Mouse (Mus musculus) urinary bladder, adult 18-20 months (tissue): ENCODE measurements around the gene Foxk2.
A peak's percentile ranks its signal among the peaks of the same experiment; 100 is the strongest.

ENCODE experiments used
- DNase-seq, 2 experiments: peaks; one replicate each; pipeline ENCODE4 v3.0.0; 2022; ENCODE audit warnings: low spot score in 2 of 2, mixed read lengths in 2 of 2

Foxk2 gene

DNA sequence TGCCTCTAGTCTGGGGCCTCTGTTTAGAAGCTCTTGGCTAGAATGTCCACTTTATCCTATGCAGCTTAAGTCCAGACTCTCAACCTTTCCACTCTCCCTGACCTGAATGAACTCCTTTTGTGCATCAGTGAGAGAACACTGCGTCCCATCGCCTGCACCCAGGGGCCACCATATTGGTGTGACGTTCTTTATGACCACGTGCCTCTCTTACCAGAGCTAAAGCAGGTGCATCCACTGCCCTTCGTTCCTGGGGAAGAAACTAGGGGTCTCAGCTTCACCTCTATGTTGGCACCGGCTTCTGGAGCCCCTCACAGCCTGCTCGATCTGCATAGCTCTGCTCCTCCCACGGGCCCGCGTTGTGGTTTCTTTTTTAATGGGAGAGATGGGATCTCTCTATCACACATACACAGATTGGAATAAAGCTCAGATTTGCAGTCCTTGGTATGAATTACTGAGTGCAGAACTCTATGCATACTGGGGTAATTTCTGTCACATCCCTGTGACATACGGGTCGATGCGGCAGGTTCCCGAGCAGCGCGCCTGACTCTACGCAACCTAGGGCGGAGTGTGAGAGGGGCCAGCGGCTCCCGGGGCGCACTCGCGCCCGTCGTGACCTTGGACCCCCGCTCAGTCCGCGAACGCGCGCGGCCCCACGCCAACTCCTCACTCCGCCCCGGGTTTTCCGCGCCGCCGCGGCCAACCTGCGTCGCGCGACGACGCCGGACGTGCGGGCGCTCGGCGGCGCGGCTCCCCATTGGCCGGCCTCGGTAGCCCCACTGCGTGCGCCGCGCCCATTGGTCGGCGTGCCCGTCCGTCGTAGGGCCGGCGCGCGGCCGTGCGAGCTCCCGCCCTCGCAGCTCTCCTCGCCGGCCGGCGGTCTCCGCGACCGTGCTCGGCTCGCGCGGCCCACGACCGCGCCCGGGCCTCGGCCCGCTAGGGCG, at the start of gene Foxk2:
Gene Foxk2 (plus strand): TSS at position 831 of the 941 bp plus-strand sequence.
- DNase-seq = peak; percentile 78 to 84

DNA sequence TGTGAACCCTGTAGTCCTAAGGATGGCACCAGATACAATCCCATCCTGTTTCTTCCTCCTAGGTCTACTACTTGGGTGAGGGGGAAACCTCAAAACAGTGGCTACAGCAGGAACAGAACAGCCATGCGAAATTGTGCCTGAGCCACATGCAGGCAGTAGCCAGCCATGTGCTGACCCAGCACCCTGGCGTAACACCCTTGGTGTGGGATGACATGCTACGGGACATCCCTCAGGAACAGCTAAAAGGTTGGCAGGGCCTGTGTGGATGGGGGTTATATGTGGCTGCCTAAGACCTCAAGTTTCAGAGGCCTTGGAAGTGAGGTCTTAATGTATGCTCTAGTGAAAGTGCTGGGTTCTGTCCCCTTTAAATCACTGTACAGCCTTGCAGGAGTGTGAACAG, 43.0 kb upstream of the Foxk2 start:
- DNase-seq = no peak

DNA sequence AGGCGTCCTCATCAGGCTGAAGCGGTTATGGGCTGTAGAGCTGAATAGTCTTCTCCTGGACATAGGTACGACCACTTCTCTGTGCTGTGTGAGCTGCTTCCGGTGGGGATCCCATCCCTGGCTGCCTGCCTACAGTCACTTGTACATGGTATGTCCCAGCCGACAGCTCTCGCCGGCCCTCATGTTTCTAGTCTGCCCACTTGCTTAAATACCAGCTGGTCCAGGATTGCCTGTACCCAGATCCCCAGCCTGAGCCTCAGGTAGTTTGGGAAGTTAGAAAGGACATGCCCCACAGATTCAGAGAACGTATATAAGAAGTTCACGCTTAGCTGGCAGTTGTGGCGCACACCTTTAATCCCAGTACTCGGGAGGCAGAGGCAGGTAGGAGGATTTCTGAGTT, 40.0 kb upstream of the Foxk2 start:
- no peak for DNase-seq

DNA sequence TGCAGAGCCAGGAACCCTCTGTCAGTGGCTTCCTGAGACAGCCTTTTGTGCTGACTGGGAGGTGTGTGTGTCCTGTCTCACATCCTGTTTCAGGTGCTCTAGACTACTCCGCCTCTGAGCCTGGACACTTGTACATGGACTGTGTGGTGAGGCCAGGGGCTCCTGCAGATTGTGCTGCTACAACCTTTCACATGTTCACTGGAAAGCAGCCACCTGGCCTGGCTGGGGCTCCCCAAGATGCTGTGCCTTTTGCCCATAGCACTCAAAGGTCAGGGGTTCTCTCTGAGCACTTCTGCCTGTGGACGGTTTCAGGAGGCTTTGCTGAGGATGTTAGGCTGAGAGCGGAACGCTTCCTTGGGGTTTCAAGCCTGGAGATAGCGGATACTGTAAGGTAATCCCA, 39.0 kb upstream of the Foxk2 start:
- no peak for DNase-seq

DNA sequence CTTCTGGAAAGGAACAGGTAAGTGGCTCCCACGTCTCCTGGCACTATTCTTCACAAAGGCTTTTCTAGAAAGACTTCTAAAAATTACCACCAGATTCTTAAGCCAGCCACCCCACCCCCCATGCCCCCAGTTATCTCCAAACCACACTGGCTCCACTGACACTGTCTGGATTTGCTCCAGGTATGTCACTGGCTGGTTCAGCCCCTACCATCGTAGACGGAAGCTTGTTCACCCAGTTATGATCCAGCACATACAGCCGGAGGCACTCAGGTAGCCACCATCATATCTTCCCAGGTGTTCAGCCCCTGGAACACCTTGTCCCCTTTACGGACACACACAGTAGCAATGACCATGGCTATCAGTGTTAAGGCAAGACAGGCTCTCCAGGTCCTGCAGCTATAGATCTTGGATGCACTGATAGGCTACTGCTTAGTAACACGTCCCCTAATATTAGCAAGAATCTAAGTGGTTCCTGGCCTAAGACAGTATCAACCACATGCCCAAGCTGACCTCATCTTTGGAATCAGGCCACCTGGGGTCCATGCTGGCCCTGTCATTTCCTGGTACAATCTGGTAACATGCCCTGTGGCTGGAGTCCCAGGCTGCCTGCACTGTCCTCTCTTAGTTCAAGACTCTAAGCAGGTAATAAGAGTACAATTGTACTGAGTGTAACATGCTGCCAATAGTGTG, 38.3 kb upstream of the Foxk2 start:
- DNase-seq = no peak

DNA sequence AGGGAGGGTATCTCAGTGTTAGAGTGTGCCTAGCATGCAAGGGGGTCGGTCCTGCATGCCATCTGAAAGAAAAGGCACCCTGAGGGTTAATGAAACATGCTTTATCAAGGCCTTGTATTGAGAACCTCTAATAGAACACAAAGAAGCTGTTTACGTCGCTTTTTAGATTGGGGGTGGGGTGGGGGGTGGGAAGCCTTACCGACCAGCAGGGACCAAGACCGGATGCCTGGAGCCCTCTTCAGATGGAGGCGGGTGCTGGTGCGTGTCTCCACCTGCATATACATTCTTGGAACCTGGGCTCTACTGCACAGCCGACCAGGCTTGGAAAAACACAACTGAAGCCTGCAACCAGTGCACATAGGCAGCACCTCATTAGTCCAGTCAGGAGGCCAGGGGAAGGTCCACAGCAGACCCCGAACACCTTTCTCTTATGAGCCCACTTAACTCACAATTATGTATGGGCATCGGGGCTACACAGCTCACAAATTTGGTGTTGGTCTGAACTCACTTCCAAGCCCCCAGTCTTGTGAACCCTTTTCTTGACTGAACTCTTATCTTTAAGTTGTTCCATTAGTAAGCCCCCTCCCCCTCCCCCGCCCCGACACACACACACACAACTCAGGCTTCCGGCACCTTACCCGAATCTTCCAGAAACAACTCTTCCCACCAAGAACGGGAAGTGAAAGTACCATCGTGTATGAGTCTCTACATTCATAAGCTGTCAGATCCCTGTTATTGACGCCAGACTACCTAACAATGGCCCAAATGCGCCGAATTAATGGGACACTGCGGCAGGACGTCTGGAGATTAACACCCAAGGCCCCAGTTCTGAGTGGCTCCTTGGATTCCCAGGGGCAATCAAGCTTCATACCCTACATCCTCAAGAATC, 31.4 kb upstream of the Foxk2 start:
- no peak for DNase-seq

DNA sequence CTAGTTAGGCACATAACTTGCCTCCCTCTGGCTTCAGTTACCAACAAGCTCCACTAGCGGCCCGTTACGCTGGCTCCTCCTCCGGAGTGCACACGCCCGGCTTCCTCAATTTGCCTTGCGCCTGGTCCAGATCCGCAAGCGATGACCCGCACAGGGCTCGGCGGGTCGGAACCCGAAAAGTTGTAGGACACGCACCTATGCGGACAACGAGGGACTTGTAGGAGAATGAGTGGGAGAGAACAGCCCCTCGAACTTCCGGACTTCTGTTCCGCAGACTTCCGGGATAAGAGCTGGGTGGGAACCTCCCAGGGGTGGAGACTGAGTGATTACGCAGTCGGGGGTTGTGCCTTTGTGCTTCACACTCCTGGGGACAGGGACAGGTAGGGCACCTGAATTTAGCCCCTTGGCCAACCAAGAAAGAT, 30.8 kb upstream of the Foxk2 start, which contains the start of gene Cybc1:
Gene Cybc1 (minus strand): TSS at position 305 of the 422 bp plus-strand sequence.
- DNase-seq = peak; percentile 66 to 82

DNA sequence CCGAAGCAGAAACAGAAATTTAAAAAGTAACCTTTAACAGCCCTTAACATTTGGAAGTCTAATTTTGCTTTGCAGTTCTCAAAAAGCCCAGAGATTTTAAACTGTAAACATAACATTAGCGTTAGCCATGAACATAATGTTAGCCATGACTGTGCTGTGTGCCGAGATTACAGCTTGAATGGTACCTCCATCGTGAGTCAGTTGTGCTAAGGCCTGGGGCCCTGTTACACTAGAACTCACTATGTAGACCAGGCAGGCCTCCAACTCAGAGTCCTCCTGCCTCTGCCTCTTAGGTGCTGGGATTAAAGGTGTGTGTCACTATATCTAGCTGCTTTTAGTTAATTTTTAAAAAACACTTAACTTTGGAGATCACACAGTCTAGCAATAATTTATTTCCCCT, 28.6 kb upstream of the Foxk2 start:
- DNase-seq = no peak

DNA sequence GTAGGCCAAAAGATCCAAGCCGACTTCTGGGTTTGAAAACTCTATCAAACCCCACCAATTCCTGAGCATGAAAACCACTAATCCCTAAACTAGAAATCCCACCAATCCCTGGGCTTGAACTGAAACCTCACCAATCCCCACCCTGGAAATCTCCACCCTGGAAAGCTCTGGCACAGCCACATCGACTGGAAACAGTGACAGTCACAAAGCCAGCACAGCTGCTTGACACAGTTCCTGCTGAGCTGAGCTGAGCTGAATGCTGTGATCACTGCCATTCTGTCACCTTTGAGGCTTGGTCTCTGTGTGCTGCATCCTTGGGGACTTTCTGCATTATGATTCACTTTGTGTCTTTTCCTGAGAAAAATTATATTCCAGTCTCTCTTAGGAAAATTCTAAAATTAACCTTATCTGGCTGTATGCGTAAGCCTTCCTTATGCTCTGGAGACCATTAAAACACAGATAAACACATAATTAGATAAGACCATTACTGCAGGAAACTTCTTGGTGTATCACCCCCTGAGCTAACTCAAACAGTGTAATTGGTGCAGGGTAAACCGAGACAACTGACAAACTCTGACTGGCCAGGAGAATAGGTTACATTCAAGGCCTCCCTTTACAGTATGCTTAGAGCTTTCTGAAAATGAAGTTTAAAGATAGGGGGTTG, 28.0 kb upstream of the Foxk2 start:
- DNase-seq = no peak

DNA sequence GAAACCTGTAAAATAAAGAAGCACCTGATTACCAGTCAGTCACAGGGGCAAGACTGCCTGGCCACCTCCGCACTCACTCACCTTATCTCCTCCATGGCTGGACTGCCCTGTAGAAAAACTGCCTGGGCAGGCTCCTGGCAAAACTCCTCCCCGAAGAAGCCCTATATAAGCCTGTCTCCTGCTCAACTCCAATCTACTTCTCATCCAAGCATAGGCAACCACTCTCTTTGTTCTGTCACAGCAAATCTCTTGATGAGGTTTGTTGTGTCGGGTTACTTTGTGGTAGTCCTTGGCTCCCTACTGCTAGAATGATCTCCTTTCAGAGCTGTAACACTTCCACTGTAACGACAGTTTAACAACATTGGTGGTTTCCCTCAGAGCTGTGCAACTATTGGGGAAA, 27.1 kb upstream of the Foxk2 start:
- no peak for DNase-seq

DNA sequence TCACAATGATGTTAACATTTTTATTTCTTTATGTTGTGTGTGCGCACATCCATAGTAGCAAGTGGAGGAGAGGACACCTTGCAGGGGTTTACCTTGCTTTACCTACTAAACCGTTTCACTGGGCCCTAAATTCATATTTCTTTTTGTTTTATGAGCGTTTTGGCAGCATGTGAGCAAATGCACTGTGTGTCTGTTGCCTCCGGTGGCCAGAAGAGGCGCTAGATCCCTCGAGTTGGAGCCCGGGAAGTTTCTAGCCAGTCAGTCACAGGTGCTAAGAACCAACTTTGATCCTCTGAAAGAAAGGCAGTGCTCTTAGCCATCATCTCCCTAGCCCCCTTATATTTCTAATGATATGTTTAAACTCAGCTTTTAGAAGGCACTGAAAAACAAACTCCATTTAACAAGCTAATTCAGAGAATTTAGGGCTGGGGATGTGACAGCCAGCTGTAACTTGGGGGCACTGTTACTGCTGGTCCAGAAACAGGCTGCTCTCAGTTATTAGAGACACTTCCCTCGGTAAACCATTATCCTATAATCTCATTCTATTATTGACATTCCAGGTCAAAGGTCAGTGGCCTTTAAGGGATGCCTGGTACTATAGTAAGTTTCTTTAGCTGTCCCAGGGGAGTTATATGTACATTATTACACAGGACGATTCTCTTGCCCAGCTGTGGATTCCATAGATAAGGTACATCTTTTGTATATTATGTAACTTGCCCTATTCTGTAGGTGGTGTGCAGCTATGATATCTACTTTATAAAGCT, 24.1 kb upstream of the Foxk2 start:
- no peak for DNase-seq

DNA sequence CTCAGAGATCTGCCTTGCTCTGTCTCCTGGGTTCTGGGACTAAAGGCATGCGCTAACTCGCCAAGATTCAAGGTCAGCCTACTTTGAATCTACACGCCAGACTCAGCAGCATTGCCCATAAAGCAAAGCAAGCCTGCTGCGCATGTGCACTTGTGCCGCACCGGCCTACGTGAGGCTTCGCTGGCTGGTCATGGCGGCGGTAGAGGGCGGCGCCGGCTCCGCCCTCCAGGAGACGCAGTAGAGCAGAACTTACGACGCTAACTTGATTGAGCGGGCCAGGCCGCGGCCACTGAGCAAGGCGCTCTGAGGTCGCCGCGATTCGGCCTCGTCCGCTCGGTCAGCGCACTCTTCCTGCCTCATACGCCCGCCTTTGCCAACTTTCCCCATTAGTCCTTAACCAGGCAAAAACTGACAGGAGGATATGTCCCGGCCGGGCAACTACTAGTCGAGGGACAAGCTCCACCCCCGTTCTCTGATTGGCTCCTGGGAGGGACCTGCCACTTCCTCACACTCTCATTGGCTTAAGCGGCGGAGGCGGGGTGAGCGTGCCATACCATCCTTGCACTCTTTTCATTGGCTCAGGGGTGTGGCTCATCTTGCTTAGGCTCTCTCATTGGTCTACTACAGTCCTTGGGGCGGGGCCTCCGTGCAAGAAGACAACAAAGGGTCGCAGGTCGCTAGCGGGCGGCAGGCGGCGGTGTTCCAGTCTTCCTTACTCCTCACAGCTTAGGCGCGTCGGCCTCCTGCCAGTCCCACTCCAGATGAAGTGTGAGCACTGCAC, 23.0 kb upstream of the Foxk2 start, which contains the start of gene Narf:
Gene Narf (plus strand): TSS at position 690 of the 781 bp plus-strand sequence.
- peak; percentile 90 to 99 for DNase-seq

DNA sequence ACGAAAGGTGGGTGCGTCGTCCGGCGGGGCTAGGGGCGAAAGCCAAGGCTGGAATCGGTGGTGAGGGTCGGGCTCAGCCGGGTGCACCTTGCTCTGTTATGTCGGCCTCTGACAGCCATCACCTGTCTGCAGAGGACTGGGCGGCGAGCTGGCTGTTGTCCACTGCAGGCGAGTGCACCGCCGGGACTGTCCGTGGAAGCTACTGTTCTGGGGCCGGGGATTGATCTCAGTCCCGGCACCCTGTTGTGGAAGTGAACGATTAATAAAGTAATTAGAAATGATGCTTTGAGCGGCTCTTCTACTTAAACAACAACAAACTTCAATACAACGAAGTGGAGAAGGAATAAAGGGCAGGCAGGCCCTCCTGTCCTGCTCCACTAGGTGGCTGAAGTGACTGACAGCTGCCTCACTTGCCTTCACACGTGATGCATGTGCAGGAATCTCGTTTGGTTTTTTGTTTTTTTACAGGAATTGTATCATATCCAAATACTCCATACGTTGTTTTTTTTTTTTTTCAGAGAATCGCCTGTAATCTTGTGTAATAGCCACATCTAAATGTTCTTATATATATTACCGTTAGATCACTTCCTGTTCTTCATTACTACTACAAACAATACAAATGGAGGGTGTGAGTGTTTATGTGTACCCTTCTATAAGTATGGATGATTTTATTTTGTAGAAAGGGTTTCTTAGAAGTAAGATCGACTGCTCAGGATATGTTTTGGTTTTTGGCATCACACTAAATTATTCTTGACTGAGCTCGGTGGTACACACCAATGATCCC, 22.3 kb upstream of the Foxk2 start:
- DNase-seq = no peak

DNA sequence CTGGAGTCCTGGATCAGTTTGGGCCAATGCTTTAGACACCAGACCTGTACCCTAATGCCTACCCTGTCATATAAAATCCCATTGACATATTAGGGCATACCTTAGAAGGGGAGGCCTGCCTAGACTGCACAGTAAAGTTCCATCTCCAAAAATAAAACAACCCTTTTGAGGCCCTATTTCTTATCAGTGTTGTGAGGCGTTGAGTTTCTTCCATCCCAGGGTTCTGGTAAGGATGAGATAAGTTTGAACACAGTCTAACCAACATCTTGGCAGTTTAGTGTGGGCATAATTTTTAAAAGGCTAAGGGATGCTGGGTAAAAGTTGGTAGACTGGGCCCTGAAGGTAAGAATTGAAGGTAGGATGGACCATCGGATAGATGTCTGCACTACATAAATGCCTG, 20.1 kb upstream of the Foxk2 start:
- DNase-seq = no peak

DNA sequence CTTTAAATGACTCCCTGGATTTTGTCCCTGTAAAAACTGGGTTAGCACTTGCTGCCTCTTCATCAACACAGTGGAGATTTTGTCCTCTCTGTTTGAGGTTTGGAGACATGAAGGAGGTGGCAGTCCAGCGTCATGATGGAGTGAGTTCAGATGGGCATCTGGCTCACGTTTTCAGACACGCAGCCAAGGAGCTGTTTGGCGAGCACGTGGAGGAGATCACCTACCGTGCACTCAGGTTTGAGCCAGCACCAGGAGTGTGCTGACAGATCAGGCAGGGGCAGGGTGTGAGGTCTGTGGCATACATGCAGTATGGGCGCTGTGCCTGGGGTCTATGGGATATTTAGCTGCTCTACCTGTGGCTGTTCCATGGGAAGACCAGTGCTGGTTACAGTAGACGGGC, 9.6 kb upstream of the Foxk2 start:
- DNase-seq = no peak

DNA sequence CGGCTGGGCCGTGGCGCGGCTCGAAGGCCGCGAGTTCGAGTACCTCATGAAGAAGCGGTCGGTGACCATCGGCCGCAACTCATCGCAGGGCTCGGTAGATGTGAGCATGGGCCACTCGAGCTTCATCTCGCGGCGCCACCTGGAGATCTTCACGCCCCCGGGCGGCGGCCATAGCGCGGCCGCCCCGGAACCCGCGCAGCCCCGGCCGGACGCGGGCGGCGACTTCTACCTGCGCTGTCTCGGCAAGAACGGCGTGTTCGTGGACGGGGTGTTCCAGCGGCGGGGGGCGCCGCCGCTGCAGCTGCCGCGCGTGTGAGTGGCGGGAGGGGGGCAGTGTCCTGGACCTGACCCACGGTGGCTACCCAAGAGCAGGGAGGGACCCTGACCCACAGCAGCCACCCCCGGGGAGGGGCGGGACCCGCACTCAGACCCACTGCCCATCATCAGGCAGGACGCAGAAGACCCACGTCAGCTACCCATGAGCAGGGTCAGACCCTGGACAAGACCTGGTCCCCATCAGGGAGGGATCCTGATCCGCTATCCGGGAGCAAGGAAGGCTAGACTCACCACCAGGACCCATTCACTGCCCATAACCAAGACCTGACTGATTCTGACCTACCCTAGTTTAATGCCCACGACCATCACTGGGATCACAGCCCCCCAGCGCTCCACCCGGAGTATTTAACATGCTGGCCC, 569 bp downstream of the Foxk2 start:
- peak; percentile 2 to 34 for DNase-seq

DNA sequence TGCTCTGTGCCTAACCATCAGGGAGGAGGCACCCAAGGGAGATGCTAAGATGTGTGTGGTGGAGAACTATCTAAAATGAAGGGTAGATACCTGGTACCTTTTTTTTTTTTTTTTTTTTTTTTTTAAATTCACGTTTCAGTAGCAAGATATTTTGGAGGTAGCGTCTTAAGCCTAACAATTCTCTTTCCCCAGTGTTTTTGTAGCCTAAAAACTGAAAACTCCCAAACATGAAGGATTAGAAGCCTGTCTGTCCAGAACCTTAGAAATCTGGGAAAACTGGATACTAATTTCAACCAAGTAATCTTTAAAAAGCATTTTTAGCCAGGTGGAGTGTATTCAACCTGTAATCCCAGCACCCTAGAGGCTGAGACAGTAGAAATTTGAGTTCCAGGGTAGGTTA, 1.3 kb downstream of the Foxk2 start:
- DNase-seq = no peak

DNA sequence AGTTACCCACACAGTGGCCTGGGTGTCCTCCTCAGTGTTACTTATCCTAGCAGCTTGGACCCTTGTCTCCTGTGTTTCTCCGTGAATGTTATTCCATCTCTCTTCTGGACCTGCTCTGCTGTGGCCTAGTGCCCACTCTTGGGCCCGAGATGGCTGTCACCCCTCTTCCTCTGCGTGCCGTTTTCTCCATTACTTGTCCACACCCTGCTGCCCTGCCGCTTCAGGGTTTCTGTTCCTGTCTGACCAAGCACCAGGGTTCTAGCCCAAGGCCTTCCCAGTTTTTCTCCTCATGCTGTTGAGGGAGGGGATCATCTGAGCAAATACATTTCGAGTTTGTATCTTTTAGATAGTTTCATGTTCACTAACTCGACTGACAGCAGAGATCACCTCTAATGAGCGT, 17.7 kb downstream of the Foxk2 start:
- DNase-seq = no peak
